Mouse (Mus musculus) Muller cell, postnatal 12 days (primary cell): ENCODE measurements around the gene Plscr1.

ENCODE experiments used
- DNase-seq: peaks from one replicate; pipeline ENCODE4 v3.0.0-alpha.2; 2015; ENCODE audit errors: inconsistent ontology term

The Plscr1 gene

GRCm38 (mm10) chr9:92253585-92254321, 4.2 kb downstream of the Plscr1 start:
- DNase-seq: no peak

DNA sequence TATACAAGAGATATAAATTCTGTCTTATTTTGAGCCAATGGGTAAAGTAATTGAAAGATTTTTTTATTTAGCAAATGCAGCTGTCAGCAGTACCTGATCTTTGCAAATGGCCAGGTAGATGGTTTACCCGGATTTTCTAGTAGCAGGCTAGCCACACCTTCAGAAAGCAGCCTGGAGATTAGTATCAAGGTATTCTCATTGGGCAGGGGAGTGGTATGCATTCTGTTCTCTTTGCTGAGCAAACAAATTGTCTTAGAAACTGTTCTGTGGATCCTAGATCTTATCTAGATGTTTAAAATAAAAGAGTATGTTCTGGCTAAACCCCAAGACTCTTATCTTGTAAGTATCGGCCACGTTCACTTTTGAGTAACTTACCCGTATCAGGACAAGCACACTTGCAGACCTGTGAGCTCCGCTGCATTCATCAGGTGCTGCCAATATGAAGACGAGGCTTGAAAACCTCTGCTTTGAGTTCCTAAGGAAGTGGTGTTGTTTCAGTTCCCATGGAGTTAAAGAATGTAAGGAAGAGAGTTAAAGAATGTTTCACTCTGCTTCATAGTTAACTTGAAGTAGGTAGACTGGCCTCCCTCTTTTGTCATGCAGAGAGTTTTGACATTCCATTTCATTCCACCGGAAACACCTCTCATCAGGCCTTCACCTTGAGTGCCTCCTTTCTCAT, 11.1 kb downstream of the Plscr1 start:
- DNase-seq: no peak

GRCm38 (mm10) chr9:92265719-92266118, 16.2 kb downstream of the Plscr1 start:
- no peak for DNase-seq

DNA sequence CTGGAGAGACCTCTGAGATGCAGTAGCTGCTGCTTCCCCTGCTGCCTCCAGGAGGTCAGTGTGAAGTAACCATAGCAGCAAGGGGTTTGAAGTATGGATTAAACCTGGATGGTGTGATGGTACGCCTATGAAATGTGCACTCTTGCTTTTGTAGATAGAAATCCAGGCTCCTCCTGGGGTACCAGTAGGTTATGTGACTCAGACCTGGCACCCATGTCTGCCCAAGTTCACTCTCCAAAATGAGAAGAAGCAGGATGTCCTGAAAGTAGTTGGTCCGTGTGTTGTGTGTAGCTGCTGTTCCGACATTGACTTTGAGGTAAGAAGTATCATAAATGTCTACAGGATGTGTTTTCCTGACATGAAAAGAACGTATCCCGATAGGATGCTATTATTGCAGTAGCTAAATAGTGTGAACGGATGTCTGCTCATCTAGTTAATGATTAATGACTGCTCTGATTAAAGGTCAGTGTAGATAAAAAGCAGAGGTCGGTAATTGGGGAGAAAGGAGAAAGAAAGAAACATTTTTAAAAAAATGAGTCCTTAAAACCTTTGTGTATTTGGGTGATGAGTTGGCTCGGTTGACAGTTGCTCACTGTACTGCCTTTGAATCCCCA, 17.1 kb downstream of the Plscr1 start:
- DNase-seq: no peak

- DNase-seq: no peak
Observed at GRCm38 (mm10) chr9:92267732-92268131, 18.2 kb downstream of the Plscr1 start.

GRCm38 (mm10) chr9:92269829-92270404, 20.4 kb downstream of the Plscr1 start:
- DNase-seq: no peak

DNA sequence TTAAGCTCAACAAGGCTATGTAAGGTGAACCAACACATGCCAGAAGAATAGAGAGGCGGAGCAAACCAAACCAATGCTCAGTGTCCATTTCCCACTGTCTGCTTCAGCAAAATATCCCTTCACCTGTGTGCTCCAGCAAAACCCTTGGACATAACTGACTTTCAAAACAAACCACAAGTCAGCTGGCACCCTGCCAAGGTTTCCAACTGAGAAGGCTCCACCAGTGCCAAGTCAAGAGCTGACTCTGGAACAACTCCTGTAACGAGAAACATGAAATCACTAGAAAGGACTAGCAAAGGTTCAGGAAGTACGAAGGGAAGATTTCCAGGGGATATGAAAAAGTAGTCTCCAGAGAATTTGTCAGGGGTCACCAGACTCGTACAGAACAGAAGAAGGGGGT, 21.4 kb downstream of the Plscr1 start:
- DNase-seq: peak; percentile 54

DNA sequence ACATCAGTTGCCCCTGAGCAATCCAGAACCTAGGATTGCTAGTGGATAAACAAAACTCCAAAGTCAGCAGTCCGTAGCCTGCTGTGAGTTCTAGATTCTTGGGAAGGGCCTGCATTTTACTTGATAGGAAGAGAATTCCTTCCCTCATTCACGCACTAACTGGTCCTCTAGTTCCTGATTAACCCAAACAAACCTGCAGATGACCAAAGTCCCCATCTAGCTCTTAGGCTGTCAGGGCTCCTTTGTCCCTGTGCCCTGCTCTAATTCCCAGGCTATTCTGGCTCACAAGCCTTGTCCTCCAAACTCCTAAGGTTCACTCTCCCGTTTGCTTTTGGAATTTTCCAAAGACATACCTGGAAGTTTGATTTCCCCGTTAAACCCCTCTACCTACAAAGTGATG, 23.1 kb downstream of the Plscr1 start:
- DNase-seq: no peak

DNA sequence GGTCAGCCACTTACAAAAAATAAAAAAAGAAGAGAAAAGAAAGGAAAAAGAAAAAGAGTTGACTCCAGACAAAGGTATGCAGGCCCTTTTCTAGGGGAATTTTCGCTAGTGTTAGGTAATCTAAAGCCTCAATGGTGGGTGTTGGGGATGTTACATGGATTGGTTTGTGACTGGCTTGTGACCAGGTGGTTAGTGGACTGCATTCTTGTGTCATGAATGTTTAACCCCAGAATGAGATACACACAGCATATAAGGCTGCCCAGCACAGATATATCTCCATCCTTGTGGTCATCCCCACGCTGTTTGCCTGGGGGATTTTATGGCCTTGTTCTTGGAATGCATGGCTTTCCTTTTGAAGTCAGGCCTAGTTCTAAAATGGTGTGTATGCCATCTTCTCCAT, 23.7 kb downstream of the Plscr1 start:
- peak; percentile 46 for DNase-seq

GRCm38 (mm10) chr9:92273956-92274762, 24.6 kb downstream of the Plscr1 start:
- peak; percentile 55 for DNase-seq

DNA sequence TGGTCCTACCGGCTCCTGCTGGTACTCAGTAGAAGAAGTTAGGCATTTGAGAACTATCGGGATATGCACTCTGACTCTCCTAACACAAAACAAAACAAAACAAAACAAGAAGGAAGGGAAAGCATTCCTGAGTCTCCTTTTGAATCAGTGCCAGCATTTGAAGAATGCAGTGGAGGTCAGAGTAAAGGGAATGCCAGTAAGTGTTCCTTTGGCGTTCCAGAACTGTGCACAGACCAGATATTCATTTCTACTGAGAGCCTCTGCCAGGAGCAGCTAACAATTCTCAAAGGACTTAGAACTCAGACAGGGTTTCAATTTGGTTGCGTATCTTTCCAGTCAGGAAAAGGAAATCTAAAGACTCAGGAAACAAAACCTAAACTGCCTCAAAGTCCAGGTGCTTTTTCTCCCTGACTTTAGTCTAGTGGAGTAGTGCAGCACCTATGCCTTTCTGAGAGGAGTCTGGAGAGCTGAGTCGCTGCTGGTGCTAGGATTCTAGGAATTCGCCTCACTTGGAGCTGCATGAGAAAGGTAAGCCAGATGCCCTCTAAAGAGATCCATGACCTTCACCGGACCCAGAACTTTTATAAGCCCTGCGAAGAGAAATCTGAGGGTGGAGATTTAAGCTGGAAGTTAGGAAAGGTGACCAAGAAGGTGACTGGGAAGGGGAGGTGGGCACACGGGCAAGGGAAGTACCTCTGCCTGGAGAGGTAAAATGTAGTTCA, 26.1 kb downstream of the Plscr1 start, which contains the start of gene Plscr2:
TSS of gene Plscr2 (plus strand) at position 117 of the 722 bp plus-strand sequence.
- DNase-seq: peak; percentile 92

- DNase-seq: no peak
Observed at GRCm38 (mm10) chr9:92276360-92276759, 26.8 kb downstream of the Plscr1 start.

DNA sequence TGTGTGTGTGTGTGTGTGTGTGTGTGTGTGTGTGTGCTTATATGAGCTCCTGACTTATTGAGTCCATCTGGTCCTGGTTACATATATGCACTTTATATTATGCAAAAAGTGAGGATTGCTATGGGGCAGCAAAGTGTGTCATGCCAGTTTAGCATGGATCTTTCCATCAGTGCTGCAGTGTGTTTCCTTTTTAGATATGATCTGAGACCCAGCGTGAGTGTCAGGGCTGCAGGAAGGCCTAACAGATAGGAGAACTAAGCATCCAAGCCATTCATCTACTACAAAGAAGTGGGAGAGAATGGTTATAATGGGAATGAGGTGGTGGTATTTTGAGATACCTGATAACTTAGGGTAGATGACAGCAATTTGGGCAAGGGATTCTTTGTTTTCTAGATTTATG, 30.5 kb downstream of the Plscr1 start:
- DNase-seq: no peak

DNA sequence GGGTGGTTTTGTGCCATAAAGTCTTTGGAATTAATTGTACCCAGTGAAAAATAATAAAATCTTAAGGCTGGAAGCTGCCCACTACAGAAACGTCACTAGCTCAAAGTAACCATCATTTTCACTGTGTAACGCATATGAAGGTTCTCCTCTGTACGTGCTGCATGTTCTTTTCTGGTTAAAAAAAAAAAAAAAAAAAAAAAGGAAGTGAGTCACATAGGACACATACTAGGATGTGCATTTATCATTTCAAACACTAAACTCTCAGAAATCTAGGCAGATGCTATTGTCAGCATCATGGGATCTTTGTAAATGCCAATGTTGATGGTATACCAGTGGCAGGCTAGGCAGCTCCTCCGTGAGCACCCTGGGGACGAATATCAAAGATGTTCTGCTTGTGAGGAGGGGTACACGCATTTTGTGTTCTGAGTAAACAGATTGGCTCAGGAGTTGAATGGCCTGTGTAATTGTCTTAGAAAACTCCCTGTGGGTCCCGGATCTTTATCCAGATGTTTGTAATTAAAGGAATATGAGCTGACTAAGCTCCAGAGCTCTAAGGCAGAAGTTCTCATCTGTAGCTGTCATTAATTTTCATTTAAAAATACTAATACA, 33.1 kb downstream of the Plscr1 start:
- DNase-seq: no peak

- DNase-seq: no peak
Observed at GRCm38 (mm10) chr9:92289675-92290074, 40.1 kb downstream of the Plscr1 start.

DNA sequence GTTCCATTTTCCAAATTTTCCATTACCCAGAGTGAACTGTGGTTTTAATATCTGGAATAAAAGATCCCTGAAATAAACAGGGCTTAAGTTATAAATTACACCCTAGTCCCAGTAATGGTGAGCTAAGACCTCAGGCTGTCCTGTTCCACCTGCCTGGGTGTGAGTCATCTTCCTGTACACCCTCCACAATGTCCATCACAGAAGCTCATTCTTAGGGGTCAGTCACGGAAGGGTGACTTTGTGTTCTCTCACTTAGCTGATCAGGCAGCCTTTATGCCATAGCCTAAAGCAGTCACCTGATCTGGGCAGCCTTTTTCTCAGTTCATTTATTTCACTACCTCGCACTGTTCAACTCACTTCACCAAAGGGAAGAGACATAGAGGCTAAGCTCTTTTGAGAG, 42.6 kb downstream of the Plscr1 start:
- no peak for DNase-seq

DNA sequence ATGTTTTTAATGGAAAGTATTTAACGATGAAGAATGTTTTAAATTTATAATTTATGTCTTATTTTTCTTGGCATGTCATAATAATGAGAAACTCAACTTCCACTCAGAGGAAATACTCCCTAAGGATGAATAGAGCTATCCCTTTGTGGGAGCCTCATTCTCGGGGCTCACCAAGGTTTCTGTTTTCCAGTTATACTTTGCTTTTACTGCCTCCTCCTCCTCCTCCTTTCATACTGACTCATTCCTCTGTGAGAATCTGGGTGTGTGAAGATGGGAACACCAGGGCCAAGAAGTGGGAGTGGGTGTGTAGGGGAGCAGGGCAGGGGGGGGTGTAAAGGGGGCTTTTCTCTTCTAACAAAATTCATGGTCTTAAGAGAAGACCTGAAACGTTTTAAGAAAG, 43.4 kb downstream of the Plscr1 start:
- DNase-seq: no peak

GRCm38 (mm10) chr9:92293560-92294548, 44.3 kb downstream of the Plscr1 start:
- no peak for DNase-seq

GRCm38 (mm10) chr9:92298288-92298687, 48.7 kb downstream of the Plscr1 start:
- DNase-seq: no peak
